Mouse (Mus musculus) megakaryocyte, embryonic 14.5 days (primary cell): ENCODE measurements around the gene Men1.

Source experiments
- FLI1 ChIP-seq: IDR thresholded peaks from 2 replicates; pipeline ENCODE4 v1.6.1; 2012; ENCODE audit warnings: low read length, inconsistent platforms, mixed read lengths
- GATA1 ChIP-seq: IDR thresholded peaks from 3 replicates; pipeline ENCODE4 v1.6.1; 2012; ENCODE audit warnings: mixed read lengths, low read length, inconsistent platforms, borderline replicate concordance

- TF ChIP-seq GATA1, result no peak
- no peak for TF ChIP-seq FLI1
Observed at GRCm38 (mm10) chr19:6306586-6306985, 28.2 kb upstream of the Men1 start.
